In genomic region chr2:174453681-174454080, GRCm38 (mm10) we compare ENCODE assay signal across 8 mouse cellular contexts. TPM values are rescaled to one million over a fixed set of nuclear protein-coding genes. Genes with fewer than 3 reads are reported as not detected.
A peak's percentile ranks its signal among the peaks of the same experiment; 100 is the strongest.
DNase-seq lines count a peak whose midpoint lies in the region; ATAC-seq lines count a peak whose summit lies in the region.

No protein-coding gene starts in this region.

- no peak overlapping the region for H3K4me2 ChIP-seq in lung, embryonic 16.5 days (ENCODE audit: low read depth, low read length)

- H3K4me3 ChIP-seq in lung, embryonic 16.5 days (ENCODE audit: low read length) = no peak overlapping the region
- H3K4me3 ChIP-seq in forebrain, embryonic 10.5 days = no peak overlapping the region

- H3K27ac ChIP-seq in lung, embryonic 16.5 days (ENCODE audit: low read length) = no peak overlapping the region
- H3K27ac ChIP-seq in forebrain, embryonic 10.5 days = no peak overlapping the region

- no peaks in the 10 kb centered on the region for H3K27me3 ChIP-seq in lung, embryonic 16.5 days (ENCODE audit: control insufficient read depth, insufficient read depth, low read depth, low read length)
- peaks cover 10% of the 10 kb centered on the region; the same call in 1 of the 2 replicates for H3K27me3 ChIP-seq in forebrain, embryonic 10.5 days (ENCODE audit: poor library complexity, severe bottlenecking)

- no peaks in the 10 kb centered on the region for H3K9me3 ChIP-seq in lung, embryonic 16.5 days (ENCODE audit: control insufficient read depth, low read length)
- H3K9me3 ChIP-seq in forebrain, embryonic 10.5 days = no peaks in the 10 kb centered on the region

- 70% methylated on average over 7 of the region's 7 CpGs for WGBS in lung, embryonic 16.5 days
- WGBS in forebrain, embryonic 10.5 days = 74% methylated on average over 7 of the region's 7 CpGs

- H3K4me1 ChIP-seq in lung, embryonic 16.5 days (replicated peaks; ENCODE audit: control insufficient read depth, insufficient read depth, low read length) = no peaks in the 10 kb centered on the region
- H3K4me1 ChIP-seq in forebrain, embryonic 10.5 days = peaks cover 7% of the 10 kb centered on the region; the same call in 1 of the 2 replicates

- no peaks in the 10 kb centered on the region for H3K36me3 ChIP-seq in lung, embryonic 16.5 days (ENCODE audit: control insufficient read depth, insufficient read depth, low read length)
- no peaks in the 10 kb centered on the region for H3K36me3 ChIP-seq in forebrain, embryonic 10.5 days (replicated peaks)

- ATAC-seq in erythroblast, adult 5-6 weeks (replicated peaks; ENCODE audit: low FRiP score, poor library complexity, severe bottlenecking) = peak; percentile 96
- ATAC-seq in lung, embryonic 16.5 days (ENCODE audit: low read depth) = peak; percentile 15; the same call in 1 of the 2 replicates

- H3K9ac ChIP-seq in lung, embryonic 16.5 days (ENCODE audit: low read length) = no peak overlapping the region

- peak; percentile 22 to 23 for DNase-seq in cerebellum, postnatal 10 days
- DNase-seq in cerebellum, adult 18-20 months = no peak
- DNase-seq in 416B (ENCODE audit: low read depth) = peak; percentile 60
- no peak for DNase-seq in frontal cortex, postnatal 25 days (ENCODE audit: low spot score in 2 of 2)
- no peak for DNase-seq in right cerebral cortex, postnatal 14 days
- DNase-seq in forebrain, embryonic 10.5 days (ENCODE audit: extremely low spot score, low spot score) = no peak

RNA-seq across cellular contexts. Expression of gene Tubb1, which starts 3.2 kb away (rescaled TPM):
- total RNA-seq in erythroblast, adult 5-6 weeks (2015; ENCODE audit: low replicate concordance) = not detected in 2 replicates
- 1.1 TPM in 2 replicates for total RNA-seq in erythroblast, adult 5-6 weeks (2017; ENCODE audit: low replicate concordance)
- polyA plus RNA-seq in lung, embryonic 16.5 days (2015; fragmentation: Nextera tagmentation; extraction: Ambion mirVana) = 5.6 and 6.7 TPM in 2 replicates
- polyA plus RNA-seq in forebrain, embryonic 10.5 days (2016; fragmentation: Nextera tagmentation; extraction: Ambion mirVana) = 5.5 and 5.9 TPM in 2 replicates

RNA-seq across cellular contexts. Expression of gene Atp5e, which starts 10.2 kb away (rescaled TPM):
- 128 and 133 TPM in 2 replicates for total RNA-seq in erythroblast, adult 5-6 weeks (2015; ENCODE audit: low replicate concordance)
- 99.0 and 117 TPM in 2 replicates for total RNA-seq in erythroblast, adult 5-6 weeks (2017; ENCODE audit: low replicate concordance)
- polyA plus RNA-seq in lung, embryonic 16.5 days (2015; fragmentation: Nextera tagmentation; extraction: Ambion mirVana) = 794 and 878 TPM in 2 replicates
- 534 and 554 TPM in 2 replicates for polyA plus RNA-seq in forebrain, embryonic 10.5 days (2016; fragmentation: Nextera tagmentation; extraction: Ambion mirVana)

RNA-seq across cellular contexts. Expression of gene Ctsz, which starts 14.8 kb away (rescaled TPM):
- total RNA-seq in erythroblast, adult 5-6 weeks (2015; ENCODE audit: low replicate concordance) = 16.7 and 43.5 TPM in 2 replicates
- total RNA-seq in erythroblast, adult 5-6 weeks (2017; ENCODE audit: low replicate concordance) = 51.3 and 55.3 TPM in 2 replicates
- 228 and 249 TPM in 2 replicates for polyA plus RNA-seq in lung, embryonic 16.5 days (2015; fragmentation: Nextera tagmentation; extraction: Ambion mirVana)
- 102 and 106 TPM in 2 replicates for polyA plus RNA-seq in forebrain, embryonic 10.5 days (2016; fragmentation: Nextera tagmentation; extraction: Ambion mirVana)

RNA-seq across cellular contexts. Expression of gene Prelid3b, which starts 19.2 kb away (rescaled TPM):
- 30.3 and 40.0 TPM in 2 replicates for total RNA-seq in erythroblast, adult 5-6 weeks (2015; ENCODE audit: low replicate concordance)
- total RNA-seq in erythroblast, adult 5-6 weeks (2017; ENCODE audit: low replicate concordance) = 44.6 and 48.1 TPM in 2 replicates
- 116 and 117 TPM in 2 replicates for polyA plus RNA-seq in lung, embryonic 16.5 days (2015; fragmentation: Nextera tagmentation; extraction: Ambion mirVana)
- 128 and 129 TPM in 2 replicates for polyA plus RNA-seq in forebrain, embryonic 10.5 days (2016; fragmentation: Nextera tagmentation; extraction: Ambion mirVana)

RNA-seq across cellular contexts. Expression of gene Nelfcd, which starts 38.1 kb away (rescaled TPM):
- 6.9 and 17.3 TPM in 2 replicates for total RNA-seq in erythroblast, adult 5-6 weeks (2015; ENCODE audit: low replicate concordance)
- total RNA-seq in erythroblast, adult 5-6 weeks (2017; ENCODE audit: low replicate concordance) = 24.7 and 26.9 TPM in 2 replicates
- polyA plus RNA-seq in lung, embryonic 16.5 days (2015; fragmentation: Nextera tagmentation; extraction: Ambion mirVana) = 136 and 140 TPM in 2 replicates
- polyA plus RNA-seq in forebrain, embryonic 10.5 days (2016; fragmentation: Nextera tagmentation; extraction: Ambion mirVana) = 196 and 201 TPM in 2 replicates

Comparison
In these comparisons a context has a peak if more than half of its experiments do, and no peak if none do; other contexts are left out.
1. DNase-seq: peak in cerebellum, postnatal 10 days (2 of 2) and 416B (single experiment); none in cerebellum, adult 18-20 months (0 of 2), frontal cortex, postnatal 25 days (0 of 2), right cerebral cortex, postnatal 14 days (single experiment) and forebrain, embryonic 10.5 days (single experiment).